8 mouse cellular contexts compared by ENCODE assay signal in genomic region chr3:80079801-80080418, GRCm38 (mm10).
DNase-seq lines count a peak whose midpoint lies in the region; ATAC-seq lines count a peak whose summit lies in the region.

No protein-coding gene starts in this region.

- H3K27ac ChIP-seq in forebrain, embryonic 15.5 days (replicated peaks): peak overlapping the region; percentile 52
- H3K27ac ChIP-seq in hindbrain, embryonic 13.5 days: no peak overlapping the region

- no peaks in the 10 kb centered on the region for H3K36me3 ChIP-seq in forebrain, embryonic 15.5 days
- H3K36me3 ChIP-seq in hindbrain, embryonic 13.5 days: no peaks in the 10 kb centered on the region

- H3K4me1 ChIP-seq in forebrain, embryonic 15.5 days: peaks cover 9% of the 10 kb centered on the region
- H3K4me1 ChIP-seq in hindbrain, embryonic 13.5 days (replicated peaks): peaks cover 3% of the 10 kb centered on the region; the same call in 1 of the 2 replicates

- H3K4me2 ChIP-seq in forebrain, embryonic 15.5 days (replicated peaks): peak overlapping the region; percentile 37
- H3K4me2 ChIP-seq in hindbrain, embryonic 13.5 days: peak overlapping the region; percentile 37

- H3K27me3 ChIP-seq in forebrain, embryonic 15.5 days: no peaks in the 10 kb centered on the region
- no peaks in the 10 kb centered on the region for H3K27me3 ChIP-seq in hindbrain, embryonic 13.5 days

- ATAC-seq in cerebellum, adult (ENCODE audit: insufficient number of reproducible peaks, low FRiP score, low TSS enrichment): peak; percentile 76
- peak; percentile 75 for ATAC-seq in forebrain, embryonic 15.5 days (replicated peaks)
- peak; percentile 52; the same call in 1 of the 2 replicates for ATAC-seq in hindbrain, embryonic 13.5 days (ENCODE audit: low FRiP score)
- no peak for ATAC-seq in inflammation-experienced regulatory T-cells, adult 6 months

- H3K4me3 ChIP-seq in forebrain, embryonic 15.5 days: peak overlapping the region; percentile 21
- no peak overlapping the region for H3K4me3 ChIP-seq in hindbrain, embryonic 13.5 days

- DNase-seq in R1 (ENCODE audit: low read depth, low spot score): peak; percentile 57
- DNase-seq in layer of hippocampus, postnatal 14 days (ENCODE audit: low spot score in 2 of 2): peak; percentile 67 to 81
- DNase-seq in lung, postnatal 36 days: peak; percentile 70
- peak; percentile 23 for DNase-seq in retina, postnatal 7 days (ENCODE audit: low read depth, low spot score)

- H3K9me3 ChIP-seq in forebrain, embryonic 15.5 days: no peaks in the 10 kb centered on the region
- no peaks in the 10 kb centered on the region for H3K9me3 ChIP-seq in hindbrain, embryonic 13.5 days

- H3K9ac ChIP-seq in forebrain, embryonic 15.5 days (replicated peaks): 0 out of 2 replicates have a peak overlapping the region, but pooled peaks have one; percentile 10
- H3K9ac ChIP-seq in hindbrain, embryonic 13.5 days: no peak overlapping the region

- 10% methylated on average over 10 of the region's 10 CpGs for WGBS in forebrain, embryonic 15.5 days
- 20% methylated on average over 10 of the region's 10 CpGs for WGBS in hindbrain, embryonic 13.5 days

Comparison
In these comparisons a context has a peak if more than half of its experiments do, and no peak if none do; other contexts are left out.
1. DNase-seq: peak in every context shown above with its lines; median percentile 74 in layer of hippocampus, postnatal 14 days; 70 in lung, postnatal 36 days; 57 in R1; 23 in retina, postnatal 7 days.